Mouse (Mus musculus) lung, postnatal 0 days (tissue): ENCODE measurements around the gene Brd9. TPM values are rescaled to one million over a fixed set of nuclear protein-coding genes. Genes with fewer than 3 reads are reported as not detected.

Experiments used
- ATAC-seq: fragments of 200-750 bp; cut with Nextera tagmentation; 2 replicates; pipeline ENCODE4 v1.8.0; 2017; ENCODE audit warnings: moderate library complexity
- DNase-seq: peaks from one replicate; pipeline ENCODE4 v3.0.0-alpha.2; 2016; ENCODE audit warnings: low spot score
- H3K27ac ChIP-seq: fragments of 300-500 bp; sonication (generic); 2 replicates; pipeline ENCODE4 v1.5.1; 2014; ENCODE audit warnings: antibody characterized with exemption, mild to moderate bottlenecking, low read length, mixed read lengths
- H3K27me3 ChIP-seq: fragments of 300-500 bp; sonication (generic); replicated peaks from 2 replicates; pipeline ENCODE4 v1.6.1; 2014; ENCODE audit warnings: low read length, mixed read lengths; ENCODE audit not compliant: insufficient read depth
- H3K36me3 ChIP-seq: fragments of 300-500 bp; sonication (generic); 2 replicates; pipeline ENCODE4 v1.6.1; 2014; ENCODE audit warnings: low read length, mixed read lengths; ENCODE audit not compliant: insufficient read depth
- H3K4me1 ChIP-seq: fragments of 300-500 bp; sonication (generic); 2 replicates; pipeline ENCODE4 v1.6.1; 2014; ENCODE audit warnings: antibody characterized with exemption, low read depth, low read length, mixed read lengths; ENCODE audit not compliant: insufficient read depth
- H3K4me2 ChIP-seq: fragments of 300-500 bp; sonication (generic); replicated peaks from 2 replicates; pipeline ENCODE4 v1.6.1; 2014; ENCODE audit warnings: low read depth, mild to moderate bottlenecking, low read length, moderate library complexity, mixed read lengths
- H3K4me3 ChIP-seq: fragments of 300-500 bp; sonication (generic); 2 replicates; pipeline ENCODE4 v1.5.1; 2014; ENCODE audit warnings: low read depth, low read length
- H3K9ac ChIP-seq: fragments of 300-500 bp; sonication (generic); replicated peaks from 2 replicates; pipeline ENCODE4 v1.6.1; 2014; ENCODE audit warnings: low read depth, mild to moderate bottlenecking
- H3K9me3 ChIP-seq: fragments of 300-500 bp; sonication (generic); 2 replicates; pipeline ENCODE4 v1.6.1; 2016; ENCODE audit warnings: low read length, mixed read lengths
- CTCF ChIP-seq: IDR thresholded peaks from 2 replicates; pipeline ENCODE4 v1.5.1; 2016; ENCODE audit warnings: antibody characterized with exemption, mild to moderate bottlenecking
- EP300 ChIP-seq: IDR thresholded peaks from 2 replicates; pipeline ENCODE4 v1.6.1; 2016; ENCODE audit warnings: antibody characterized with exemption, mild to moderate bottlenecking, control low read depth
- WGBS: fragments of 180-500 bp; shearing (Covaris S2); extraction: QIAGEN DNeasy Blood & Tissue Kit; methylation state at CpG from one replicate; pipeline ENCODE4 v1.1.7; 2014; 5-methylcytosine and 5-hydroxymethylcytosine counted together
- polyA plus RNA-seq: library from polyadenylated mRNA; unstranded; fragments of >200 nt; fragmentation: Nextera tagmentation; extraction: Ambion mirVana; gene quantifications from 2 replicates; pipeline ENCODE4 v1.2.1, GENCODE M21; 2015

Gene Brd9
- polyA plus RNA-seq, 1 experiment from 2014 or later: 33.8 TPM

- DNase-seq (no peak), ATAC-seq (no peak)
- H3K4me2 ChIP-seq: no peak overlapping the region
- WGBS: 88% methylated on average over 4 of the region's 4 CpGs
- H3K36me3 ChIP-seq: peaks cover 5% of the 10 kb centered on the region; the same call in 1 of the 2 replicates
- no peaks in the 10 kb centered on the region for H3K27me3 ChIP-seq
- H3K4me1 ChIP-seq: no peaks in the 10 kb centered on the region
- TF ChIP-seq EP300: no peak
- TF ChIP-seq CTCF: no peak
- H3K4me3 ChIP-seq: no peak overlapping the region
- no peaks in the 10 kb centered on the region for H3K9me3 ChIP-seq
- H3K27ac ChIP-seq: no peak overlapping the region
- no peak overlapping the region for H3K9ac ChIP-seq
These were observed 24.5 kb upstream of the Brd9 start for GRCm38 (mm10) chr13:73913066-73913465.

- 91% methylated on average over 10 of the region's 10 CpGs for WGBS
- no peaks in the 10 kb centered on the region; the same call in 1 of the 2 replicates for H3K36me3 ChIP-seq
These were observed 5.4 kb upstream of the Brd9 start for GRCm38 (mm10) chr13:73932201-73932600.

GRCm38 (mm10) chr13:73936938-73937320 is 682 bp upstream of the Brd9 start:
- DNase-seq: no peak
- H3K27me3 ChIP-seq: no peaks in the 10 kb centered on the region
- no peaks in the 10 kb centered on the region for H3K9me3 ChIP-seq
- peak overlapping the region; percentile 74 for H3K4me3 ChIP-seq
- TF ChIP-seq EP300: no peak
- TF ChIP-seq CTCF: no peak
- no peak for ATAC-seq
- H3K36me3 ChIP-seq: peaks cover 7% of the 10 kb centered on the region; the same call in 1 of the 2 replicates
- H3K9ac ChIP-seq: 0 out of 2 replicates have a peak overlapping the region, but pooled peaks have one; percentile 63
- H3K27ac ChIP-seq: no peak overlapping the region
- H3K4me2 ChIP-seq: peak overlapping the region; percentile 76
- 7% methylated on average over 5 of the region's 5 CpGs for WGBS
- no peaks in the 10 kb centered on the region for H3K4me1 ChIP-seq

More at GRCm38 (mm10) chr13:73932201-73932600, 5.4 kb upstream of the Brd9 start:
- no peak overlapping the region for H3K4me3 ChIP-seq
- TF ChIP-seq EP300 (no peak), CTCF (no peak)
- ATAC-seq (no peak), DNase-seq (no peak)
- no peak overlapping the region for H3K9ac ChIP-seq
- H3K27ac ChIP-seq: no peak overlapping the region
- no peak overlapping the region for H3K4me2 ChIP-seq
- H3K9me3 ChIP-seq: no peaks in the 10 kb centered on the region
- no peaks in the 10 kb centered on the region for H3K27me3 ChIP-seq
- H3K4me1 ChIP-seq: no peaks in the 10 kb centered on the region

- Histone ChIP-seq H3K27me3 (no peaks in the 10 kb centered on the region), H3K27ac (no peak overlapping the region), H3K4me1 (no peaks in the 10 kb centered on the region), H3K4me3 (peak overlapping the region; percentile 74), H3K9me3 (no peaks in the 10 kb centered on the region), H3K4me2 (peak overlapping the region; percentile 76), H3K9ac (peak overlapping the region; percentile 63), H3K36me3 (peaks cover 19% of the 10 kb centered on the region)
- WGBS: 23% methylated on average over 13 of the region's 13 CpGs
- ATAC-seq (peak; percentile 8; the same call in 1 of the 2 replicates), DNase-seq (no peak)
- TF ChIP-seq CTCF: no peak; the same call in 1 of the 2 replicates
- no peak for TF ChIP-seq EP300
These were observed 558 bp downstream of the Brd9 start for GRCm38 (mm10) chr13:73938177-73938560.

GRCm38 (mm10) chr13:73939101-73939500 is 1.5 kb downstream of the Brd9 start:
- Histone ChIP-seq H3K4me3 (no peak overlapping the region), H3K27ac (no peak overlapping the region), H3K36me3 (peaks cover 27% of the 10 kb centered on the region), H3K27me3 (no peaks in the 10 kb centered on the region), H3K4me1 (no peaks in the 10 kb centered on the region), H3K9me3 (no peaks in the 10 kb centered on the region), H3K4me2 (no peak overlapping the region), H3K9ac (no peak overlapping the region)
- 94% methylated on average over 5 of the region's 5 CpGs for WGBS
- TF ChIP-seq EP300 (no peak), CTCF (no peak)
- ATAC-seq: no peak
- DNase-seq: no peak

- TF ChIP-seq EP300 (no peak), CTCF (no peak)
- H3K4me3 ChIP-seq: no peak overlapping the region
- ATAC-seq (no peak), DNase-seq (no peak)
- no peaks in the 10 kb centered on the region for H3K4me1 ChIP-seq
- H3K4me2 ChIP-seq: no peak overlapping the region
- no peaks in the 10 kb centered on the region for H3K9me3 ChIP-seq
- 83% methylated on average over 9 of the region's 9 CpGs for WGBS
- no peaks in the 10 kb centered on the region for H3K27me3 ChIP-seq
- H3K36me3 ChIP-seq: peaks cover 70% of the 10 kb centered on the region
- H3K27ac ChIP-seq: no peak overlapping the region
- no peak overlapping the region for H3K9ac ChIP-seq
These were observed 7.0 kb downstream of the Brd9 start for GRCm38 (mm10) chr13:73944606-73945005.

- Histone ChIP-seq H3K9ac (no peak overlapping the region), H3K27ac (no peak overlapping the region), H3K9me3 (no peaks in the 10 kb centered on the region), H3K27me3 (no peaks in the 10 kb centered on the region), H3K4me3 (no peak overlapping the region), H3K4me1 (no peaks in the 10 kb centered on the region), H3K36me3 (peaks cover 56% of the 10 kb centered on the region), H3K4me2 (no peak overlapping the region)
- no peak for TF ChIP-seq EP300
- no peak for TF ChIP-seq CTCF
- DNase-seq (no peak), ATAC-seq (no peak)
- WGBS: 100% methylated on average over 1 of the region's 1 CpGs
These were observed 16.0 kb downstream of the Brd9 start for GRCm38 (mm10) chr13:73953551-73954130.
